Mouse (Mus musculus): ENCODE data around the gene Gm6268. TPM values are rescaled to one million over a fixed set of nuclear protein-coding genes. Genes with fewer than 3 reads are reported as not detected.

The Gm6268 gene
- not detected for total RNA-seq (2021)

DNA sequence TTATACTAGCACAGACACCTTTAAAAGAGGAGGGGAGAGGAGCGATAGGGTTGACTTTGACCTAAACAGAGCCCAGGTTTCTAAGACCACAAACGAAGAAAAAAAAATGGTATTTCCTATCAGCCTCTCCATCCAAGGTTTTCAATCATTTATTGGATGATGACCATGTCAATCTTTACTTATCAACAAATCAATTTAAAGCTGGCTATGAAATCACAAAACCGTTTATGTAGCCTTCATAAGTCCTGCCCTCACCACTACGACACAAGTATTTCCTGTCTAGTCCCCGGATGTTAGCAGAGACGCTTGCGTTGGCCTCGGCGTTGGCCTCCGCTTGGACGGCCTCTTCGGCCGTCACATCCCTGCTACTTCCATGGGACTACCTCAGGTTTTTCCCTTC, at the start of gene Gm6268:
Gm6268 (plus strand) TSS at position 301 of the 400 bp plus-strand sequence.
- DNase-seq = no peak

DNA sequence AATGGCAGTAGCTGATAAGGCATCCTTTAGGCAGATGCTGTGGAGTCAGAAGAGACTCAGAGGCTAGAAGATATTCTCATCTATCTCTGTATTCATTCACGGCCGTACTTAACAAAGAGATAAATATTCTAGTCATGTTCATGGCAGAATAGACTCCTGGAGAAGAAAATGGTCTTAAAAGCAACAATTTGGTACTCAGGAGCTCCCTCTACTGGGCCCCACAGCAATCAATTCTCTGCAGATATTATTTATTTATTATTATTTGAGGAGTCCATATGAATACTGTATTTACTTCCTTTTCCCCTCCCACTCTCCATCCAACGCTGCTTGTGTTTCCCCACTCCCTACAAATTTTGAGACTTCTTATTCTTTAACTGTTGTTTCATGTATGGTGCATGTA, 48.6 kb upstream of the Gm6268 start:
- DNase-seq = no peak

GRCm38 (mm10) chrX:36385340-36385739, 15.7 kb upstream of the Gm6268 start:
- no peak for DNase-seq

DNA sequence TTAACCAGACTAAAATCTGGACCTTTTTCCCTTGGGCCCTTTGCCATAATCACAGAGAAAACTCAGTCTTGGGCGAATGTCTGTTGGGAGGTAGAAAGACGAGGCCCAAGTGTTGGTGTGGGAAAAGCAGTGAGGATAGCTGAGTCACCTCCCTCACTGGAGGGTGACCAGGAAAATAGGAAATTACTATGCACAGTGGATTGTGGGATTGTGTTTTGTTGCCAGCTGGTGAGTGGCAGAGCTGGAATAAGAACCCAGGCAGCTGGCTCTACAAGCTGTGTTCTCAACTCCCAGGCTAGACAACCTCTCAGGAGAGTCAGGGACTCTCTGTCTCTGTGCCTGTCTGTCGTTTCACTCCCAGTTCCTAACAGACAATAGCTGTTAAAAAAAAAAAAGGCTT, 11.1 kb upstream of the Gm6268 start:
- DNase-seq = peak; percentile 58 to 72

- no peak for DNase-seq
Measured at GRCm38 (mm10) chrX:36390503-36390902, 10.6 kb upstream of the Gm6268 start.

DNA sequence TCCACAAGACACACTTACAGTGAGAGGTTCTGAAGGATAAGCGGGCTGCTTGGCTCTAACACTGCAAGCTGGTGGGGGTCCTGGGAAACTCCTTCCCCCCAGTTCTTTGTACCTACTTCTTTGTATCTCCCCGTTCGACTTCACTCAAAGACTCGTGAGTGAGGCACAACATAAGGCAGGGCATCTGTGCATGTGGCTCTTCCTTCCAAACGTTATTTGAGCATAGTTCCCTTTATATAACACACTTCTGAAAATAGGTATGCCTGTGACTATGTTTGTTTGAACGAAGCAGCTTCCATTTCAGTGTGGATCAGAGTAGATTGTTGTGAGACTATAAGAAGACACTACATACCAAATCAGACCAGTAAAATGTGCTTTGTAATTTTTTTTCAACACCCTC, 8.4 kb upstream of the Gm6268 start:
- peak; percentile 18 to 24 for DNase-seq

- no peak for DNase-seq
Measured at GRCm38 (mm10) chrX:36393279-36393678, 7.8 kb upstream of the Gm6268 start.

GRCm38 (mm10) chrX:36402316-36402715, 1.2 kb downstream of the Gm6268 start:
- DNase-seq = no peak

GRCm38 (mm10) chrX:36419153-36419552, 18.1 kb downstream of the Gm6268 start:
- no peak for DNase-seq

DNA sequence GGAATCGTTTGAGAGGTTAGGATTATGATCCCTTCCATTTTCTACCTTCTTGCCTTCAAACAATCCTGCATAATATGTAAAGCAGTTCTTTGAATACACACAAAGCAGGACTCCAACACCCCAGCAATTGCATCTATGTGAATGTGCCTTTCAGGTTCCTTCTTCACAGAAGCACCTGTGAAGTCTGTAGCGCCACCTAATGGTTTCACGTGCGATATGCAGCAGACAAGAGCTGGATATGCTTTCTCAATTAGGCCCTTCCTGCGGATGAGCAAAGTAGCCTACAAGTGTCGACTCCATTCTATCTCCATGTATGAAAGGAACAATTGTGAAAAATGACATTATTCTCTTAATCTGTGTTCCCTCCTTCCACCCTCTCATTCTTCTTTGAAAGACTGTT, 33.9 kb downstream of the Gm6268 start:
- peak in 1 of 2 experiments; percentile 3 for DNase-seq

GRCm38 (mm10) chrX:36437932-36438331, 36.9 kb downstream of the Gm6268 start:
- no peak for DNase-seq

Small RNA genes within 50 kb of the gene (microRNA-seq; reads per million reads assigned to microRNA genes)
- 0 reads per million in 2 experiments for gene Gm44485

Other genes with a start within 250 kb of the Gm6268 start
- 10 to 100 TPM; 43.2 to 45.9 TPM for gene Zcchc12, start 205.4 kb upstream of the Gm6268 start, total RNA-seq (2021)
- 10 to 100 TPM; 26.0 to 29.2 TPM for gene Lonrf3, start 72.9 kb upstream of the Gm6268 start, total RNA-seq (2021)
- gene Gm14569, start 90.5 kb downstream of the Gm6268 start, total RNA-seq (2021) = 1 to 10 TPM; 1.6 to 2.8 TPM
- gene Pgrmc1, start 196.9 kb downstream of the Gm6268 start, total RNA-seq (2021) = 100 to 1,000 TPM; 280 to 313 TPM
- gene Akap17b, start 244.1 kb downstream of the Gm6268 start, total RNA-seq (2021) = 10 to 100 TPM in 1 of 2 experiments, 1 to 10 TPM in 1; 8.3 to 10.4 TPM

Measured in layer of hippocampus, postnatal 36 days (tissue).